Mouse (Mus musculus) hematopoietic multipotent progenitor cell, adult 10-12 weeks (in vitro differentiated cells): Measurements from ENCODE around the gene Mtif3. TPM values are rescaled to one million over a fixed set of nuclear protein-coding genes. Genes with fewer than 3 reads are reported as not detected.

Experiments
- polyA plus RNA-seq: library from polyadenylated mRNA; stranded (reverse); fragments of >175 nt; gene quantifications from 2 replicates; pipeline ENCODE4 v1.2.3, GENCODE M21; 2012; ENCODE audit warnings: low replicate concordance

Mtif3 gene
- polyA plus RNA-seq: 5.4 and 12.6 TPM in 2 replicates

DNA sequence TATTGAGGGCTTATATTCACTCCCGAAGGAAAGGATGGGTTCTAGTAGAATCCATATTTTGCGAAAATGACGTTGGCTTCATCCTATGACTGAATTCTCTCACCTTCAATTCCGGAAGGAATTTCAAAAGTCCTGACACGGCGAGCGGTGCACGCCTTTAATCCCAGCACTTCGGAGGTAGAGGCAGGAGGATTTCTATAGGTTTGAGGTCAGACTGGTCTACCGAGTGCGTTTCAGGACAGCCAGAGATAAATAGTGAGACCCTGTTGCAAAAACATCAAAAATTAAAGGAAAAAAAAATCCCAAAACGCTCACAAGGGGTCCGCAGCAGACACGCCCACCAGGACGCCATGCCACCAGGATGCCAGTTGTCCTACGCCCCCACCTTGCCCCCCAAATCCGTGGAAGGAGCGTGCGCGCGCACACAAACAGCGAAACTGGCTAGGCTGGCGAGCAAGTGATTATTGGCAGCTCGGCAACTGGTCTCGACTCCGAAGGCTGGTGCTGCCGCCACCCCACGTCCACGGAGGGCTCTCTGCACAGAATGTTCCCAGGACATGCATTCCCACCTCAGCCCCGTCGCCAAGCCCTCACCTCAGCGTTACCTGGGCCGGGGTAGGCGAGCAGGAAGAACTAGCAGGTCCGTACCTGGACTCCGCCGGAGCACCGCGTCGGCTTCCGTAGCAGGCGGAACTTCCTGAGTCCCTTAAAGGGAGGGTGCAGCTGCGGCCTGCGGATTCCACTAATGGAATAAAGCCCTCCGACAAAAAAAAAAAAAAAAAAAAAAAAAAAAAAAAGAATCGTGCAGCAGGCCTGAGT lies at the start of gene Mtif3:
Gene Mtif3, minus strand, starts transcription at position 683 of the 819 bp plus-strand sequence.

DNA sequence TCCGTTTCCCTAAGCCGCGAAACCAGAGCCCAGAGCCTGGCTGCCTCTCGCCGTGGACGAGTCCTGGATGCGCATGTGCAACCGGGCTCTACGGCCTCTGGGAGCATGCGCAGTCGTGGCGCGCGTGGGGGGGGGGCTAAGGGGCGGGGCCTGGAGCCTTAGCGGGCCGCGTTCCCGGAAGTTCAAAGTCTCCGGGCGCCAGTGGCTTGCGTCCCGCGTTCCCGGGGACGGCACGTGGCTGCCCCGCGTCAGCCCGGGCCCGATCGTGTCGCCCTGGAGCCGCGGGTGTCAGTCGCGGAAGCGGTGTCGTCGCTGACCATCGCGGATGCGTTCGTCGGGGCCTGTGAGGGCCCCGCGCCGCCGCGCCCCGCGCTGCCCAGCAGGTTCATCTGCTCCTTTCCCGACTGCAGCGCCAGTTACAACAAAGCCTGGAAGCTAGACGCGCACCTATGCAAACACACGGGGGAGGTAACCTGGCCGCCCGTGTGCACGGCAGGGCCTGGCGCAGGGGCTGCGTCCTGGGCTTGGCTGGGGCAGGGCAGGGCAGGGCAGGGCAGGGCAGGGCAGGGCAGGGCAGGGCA lies 15.0 kb downstream of the Mtif3 start, which contains the start of gene Gtf3a:
Gene Gtf3a, plus strand, starts transcription at position 150 of the 581 bp plus-strand sequence.

Other genes with a start within 250 kb of the Mtif3 start
- gene Usp12, start 168.8 kb downstream of the Mtif3 start, polyA plus RNA-seq: 10.2 and 21.0 TPM in 2 replicates
- gene Rpl21, start 130.9 kb downstream of the Mtif3 start, polyA plus RNA-seq: 22.7 and 48.0 TPM in 2 replicates
- 1.1 and 1.4 TPM in 2 replicates for gene Rasl11a, start 118.7 kb downstream of the Mtif3 start, polyA plus RNA-seq
- gene Gtf3a, start 15.1 kb downstream of the Mtif3 start, polyA plus RNA-seq: 41.3 and 76.0 TPM in 2 replicates
- 31.1 and 31.6 TPM in 2 replicates for gene Lnx2, start 112.8 kb upstream of the Mtif3 start, polyA plus RNA-seq
- gene Polr1d, start 113.2 kb upstream of the Mtif3 start, polyA plus RNA-seq: 45.4 and 47.9 TPM in 2 replicates
- gene Gsx1, start 224.9 kb upstream of the Mtif3 start, polyA plus RNA-seq: not detected in 2 replicates